Mouse (Mus musculus): ENCODE data around the gene Pitpnb. TPM values are rescaled to one million over a fixed set of nuclear protein-coding genes. Genes with fewer than 3 reads are reported as not detected.

Pitpnb gene
- polyA plus RNA-seq (2014; fragmentation: Nextera tagmentation; extraction: Ambion mirVana), result 102 and 105 TPM in 2 replicates

GRCm38 (mm10) chr5:111330417-111331098, at the start of gene Pitpnb:
Pitpnb (plus strand) TSS chr5:111330763.
- H3K9me3 ChIP-seq (replicated peaks; ENCODE audit: control insufficient read depth, low read length), result no peaks in the 10 kb centered on the region
- peaks cover 8% of the 10 kb centered on the region; the same call in 1 of the 2 replicates for H3K36me3 ChIP-seq (ENCODE audit: control insufficient read depth, insufficient read depth, low read length)
- peak within 1 kb of the TSS; percentile 89 for H3K4me3 ChIP-seq (ENCODE audit: low read depth, low read length)
- peak within 1 kb of the TSS; percentile 78 for H3K27ac ChIP-seq (ENCODE audit: low read depth, low read length)
- ATAC-seq (peak; percentile 99), DNase-seq (ENCODE audit: low spot score) (peak; percentile 99)
- H3K9ac ChIP-seq (ENCODE audit: low read length), result peak within 1 kb of the TSS; percentile 98
- WGBS, result under 1% methylated on average over 66 of the region's 78 CpGs
- H3K4me1 ChIP-seq (ENCODE audit: control insufficient read depth, insufficient read depth, low read length), result peaks cover 14% of the 10 kb centered on the region
- H3K27me3 ChIP-seq (replicated peaks; ENCODE audit: control insufficient read depth, insufficient read depth, low read length), result no peaks in the 10 kb centered on the region
- H3K4me2 ChIP-seq (ENCODE audit: low read length), result peak within 1 kb of the TSS; percentile 79

- peaks cover 85% of the 10 kb centered on the region for H3K36me3 ChIP-seq (ENCODE audit: control insufficient read depth, insufficient read depth, low read length)
Measured at GRCm38 (mm10) chr5:111284420-111285175, 46.0 kb upstream of the Pitpnb start.

GRCm38 (mm10) chr5:111287571-111287970, 43.0 kb upstream of the Pitpnb start:
- Histone ChIP-seq H3K9ac (ENCODE audit: low read length) (no peak overlapping the region), H3K4me1 (ENCODE audit: control insufficient read depth, insufficient read depth, low read length) (no peaks in the 10 kb centered on the region), H3K27me3 (replicated peaks; ENCODE audit: control insufficient read depth, insufficient read depth, low read length) (no peaks in the 10 kb centered on the region), H3K27ac (ENCODE audit: low read depth, low read length) (no peak overlapping the region), H3K9me3 (replicated peaks; ENCODE audit: control insufficient read depth, low read length) (no peaks in the 10 kb centered on the region), H3K4me2 (ENCODE audit: low read length) (no peak overlapping the region), H3K36me3 (ENCODE audit: control insufficient read depth, insufficient read depth, low read length) (peaks cover 56% of the 10 kb centered on the region), H3K4me3 (ENCODE audit: low read depth, low read length) (no peak overlapping the region)
- ATAC-seq (no peak), DNase-seq (ENCODE audit: low spot score) (no peak)
- WGBS, result 70% methylated on average over 5 of the region's 5 CpGs

More at GRCm38 (mm10) chr5:111284420-111285175, 46.0 kb upstream of the Pitpnb start:
- Histone ChIP-seq H3K9ac (ENCODE audit: low read length) (no peak overlapping the region), H3K4me1 (ENCODE audit: control insufficient read depth, insufficient read depth, low read length) (no peaks in the 10 kb centered on the region), H3K27me3 (replicated peaks; ENCODE audit: control insufficient read depth, insufficient read depth, low read length) (no peaks in the 10 kb centered on the region), H3K4me2 (ENCODE audit: low read length) (no peak overlapping the region), H3K27ac (ENCODE audit: low read depth, low read length) (no peak overlapping the region), H3K9me3 (replicated peaks; ENCODE audit: control insufficient read depth, low read length) (no peaks in the 10 kb centered on the region), H3K4me3 (ENCODE audit: low read depth, low read length) (no peak overlapping the region)
- ATAC-seq, result no peak
- no peak for DNase-seq (ENCODE audit: low spot score)
- WGBS, result 87% methylated on average over 19 of the region's 19 CpGs

GRCm38 (mm10) chr5:111288486-111288885, 42.1 kb upstream of the Pitpnb start:
- peaks cover 46% of the 10 kb centered on the region for H3K36me3 ChIP-seq (ENCODE audit: control insufficient read depth, insufficient read depth, low read length)
- H3K27me3 ChIP-seq (replicated peaks; ENCODE audit: control insufficient read depth, insufficient read depth, low read length), result no peaks in the 10 kb centered on the region
- no peak overlapping the region for H3K4me3 ChIP-seq (ENCODE audit: low read depth, low read length)
- H3K9me3 ChIP-seq (replicated peaks; ENCODE audit: control insufficient read depth, low read length), result no peaks in the 10 kb centered on the region
- no peak overlapping the region for H3K4me2 ChIP-seq (ENCODE audit: low read length)
- no peak for DNase-seq (ENCODE audit: low spot score)
- no peak for ATAC-seq
- no peak overlapping the region for H3K27ac ChIP-seq (ENCODE audit: low read depth, low read length)
- WGBS, result 89% methylated on average over 11 of the region's 11 CpGs
- no peaks in the 10 kb centered on the region for H3K4me1 ChIP-seq (ENCODE audit: control insufficient read depth, insufficient read depth, low read length)
- no peak overlapping the region for H3K9ac ChIP-seq (ENCODE audit: low read length)

GRCm38 (mm10) chr5:111290071-111290470, 40.5 kb upstream of the Pitpnb start:
- peaks cover 32% of the 10 kb centered on the region for H3K36me3 ChIP-seq (ENCODE audit: control insufficient read depth, insufficient read depth, low read length)
- no peak overlapping the region for H3K9ac ChIP-seq (ENCODE audit: low read length)
- DNase-seq (ENCODE audit: low spot score), result no peak
- H3K4me2 ChIP-seq (ENCODE audit: low read length), result no peak overlapping the region
- no peaks in the 10 kb centered on the region for H3K4me1 ChIP-seq (ENCODE audit: control insufficient read depth, insufficient read depth, low read length)
- WGBS, result 43% methylated on average over 11 of the region's 11 CpGs
- no peaks in the 10 kb centered on the region for H3K9me3 ChIP-seq (replicated peaks; ENCODE audit: control insufficient read depth, low read length)
- ATAC-seq, result no peak
- no peak overlapping the region for H3K4me3 ChIP-seq (ENCODE audit: low read depth, low read length)
- H3K27ac ChIP-seq (ENCODE audit: low read depth, low read length), result peak overlapping the region; percentile 33; the same call in 1 of the 2 replicates
- no peaks in the 10 kb centered on the region for H3K27me3 ChIP-seq (replicated peaks; ENCODE audit: control insufficient read depth, insufficient read depth, low read length)

GRCm38 (mm10) chr5:111291639-111292038, 38.9 kb upstream of the Pitpnb start:
- H3K9me3 ChIP-seq (replicated peaks; ENCODE audit: control insufficient read depth, low read length), result no peaks in the 10 kb centered on the region
- no peak overlapping the region for H3K27ac ChIP-seq (ENCODE audit: low read depth, low read length)
- H3K36me3 ChIP-seq (ENCODE audit: control insufficient read depth, insufficient read depth, low read length), result peaks cover 16% of the 10 kb centered on the region
- DNase-seq (ENCODE audit: low spot score) (peak; percentile 59), ATAC-seq (no peak)
- 60% methylated on average over 10 of the region's 10 CpGs for WGBS
- no peak overlapping the region for H3K9ac ChIP-seq (ENCODE audit: low read length)
- no peak overlapping the region for H3K4me2 ChIP-seq (ENCODE audit: low read length)
- no peaks in the 10 kb centered on the region for H3K27me3 ChIP-seq (replicated peaks; ENCODE audit: control insufficient read depth, insufficient read depth, low read length)
- H3K4me1 ChIP-seq (ENCODE audit: control insufficient read depth, insufficient read depth, low read length), result no peaks in the 10 kb centered on the region
- no peak overlapping the region for H3K4me3 ChIP-seq (ENCODE audit: low read depth, low read length)

- WGBS, result 69% methylated on average over 5 of the region's 5 CpGs
- Histone ChIP-seq H3K4me3 (ENCODE audit: low read depth, low read length) (no peak overlapping the region), H3K36me3 (ENCODE audit: control insufficient read depth, insufficient read depth, low read length) (no peaks in the 10 kb centered on the region), H3K4me1 (ENCODE audit: control insufficient read depth, insufficient read depth, low read length) (no peaks in the 10 kb centered on the region), H3K4me2 (ENCODE audit: low read length) (no peak overlapping the region), H3K27me3 (replicated peaks; ENCODE audit: control insufficient read depth, insufficient read depth, low read length) (no peaks in the 10 kb centered on the region), H3K9me3 (replicated peaks; ENCODE audit: control insufficient read depth, low read length) (no peaks in the 10 kb centered on the region), H3K9ac (ENCODE audit: low read length) (no peak overlapping the region), H3K27ac (ENCODE audit: low read depth, low read length) (no peak overlapping the region)
- ATAC-seq (no peak), DNase-seq (ENCODE audit: low spot score) (no peak)
Measured at GRCm38 (mm10) chr5:111297801-111298200, 32.8 kb upstream of the Pitpnb start.

GRCm38 (mm10) chr5:111298706-111299105, 31.9 kb upstream of the Pitpnb start:
- WGBS, result 48% methylated on average over 7 of the region's 7 CpGs
- H3K4me3 ChIP-seq (ENCODE audit: low read depth, low read length), result no peak overlapping the region
- no peaks in the 10 kb centered on the region for H3K4me1 ChIP-seq (ENCODE audit: control insufficient read depth, insufficient read depth, low read length)
- no peak overlapping the region for H3K27ac ChIP-seq (ENCODE audit: low read depth, low read length)
- ATAC-seq, result no peak
- H3K9ac ChIP-seq (ENCODE audit: low read length), result no peak overlapping the region
- H3K4me2 ChIP-seq (ENCODE audit: low read length), result no peak overlapping the region
- no peaks in the 10 kb centered on the region for H3K36me3 ChIP-seq (ENCODE audit: control insufficient read depth, insufficient read depth, low read length)
- no peaks in the 10 kb centered on the region for H3K27me3 ChIP-seq (replicated peaks; ENCODE audit: control insufficient read depth, insufficient read depth, low read length)
- DNase-seq (ENCODE audit: low spot score), result no peak
- H3K9me3 ChIP-seq (replicated peaks; ENCODE audit: control insufficient read depth, low read length), result no peaks in the 10 kb centered on the region

- H3K4me1 ChIP-seq (ENCODE audit: control insufficient read depth, insufficient read depth, low read length), result no peaks in the 10 kb centered on the region
- ATAC-seq (no peak), DNase-seq (ENCODE audit: low spot score) (no peak)
- no peaks in the 10 kb centered on the region for H3K9me3 ChIP-seq (replicated peaks; ENCODE audit: control insufficient read depth, low read length)
- no peaks in the 10 kb centered on the region for H3K27me3 ChIP-seq (replicated peaks; ENCODE audit: control insufficient read depth, insufficient read depth, low read length)
- H3K9ac ChIP-seq (ENCODE audit: low read length), result no peak overlapping the region
- no peak overlapping the region for H3K27ac ChIP-seq (ENCODE audit: low read depth, low read length)
- H3K4me3 ChIP-seq (ENCODE audit: low read depth, low read length), result no peak overlapping the region
- no peak overlapping the region for H3K4me2 ChIP-seq (ENCODE audit: low read length)
- no peaks in the 10 kb centered on the region for H3K36me3 ChIP-seq (ENCODE audit: control insufficient read depth, insufficient read depth, low read length)
- 77% methylated on average over 8 of the region's 8 CpGs for WGBS
Measured at GRCm38 (mm10) chr5:111300776-111301175, 29.8 kb upstream of the Pitpnb start.
